Mouse (Mus musculus): Measurements from ENCODE around the gene Eif2b5. TPM values are rescaled to one million over a fixed set of nuclear protein-coding genes. Genes with fewer than 3 reads are reported as not detected.

Gene Eif2b5
- polyA plus RNA-seq, 1 experiment: 46.6 TPM

GRCm38 (mm10) chr16:20535296-20536080, 36.9 kb downstream of the Eif2b5 start, which contains the start of gene Ap2m1:
Gene Ap2m1 (plus strand): TSS chr16:20535478.
- peak; percentile 97 to 99 for DNase-seq (ENCODE audit: extremely low spot score in 1 of 2, low spot score in 1 of 2)

- DNase-seq (ENCODE audit: extremely low spot score in 1 of 2, low spot score in 1 of 2): no peak
Observed at GRCm38 (mm10) chr16:20536081-20536665, 37.6 kb downstream of the Eif2b5 start.

- DNase-seq (ENCODE audit: extremely low spot score in 1 of 2, low spot score in 1 of 2): peak in 1 of 2 experiments; percentile 33
Observed at GRCm38 (mm10) chr16:20537071-20537471, 38.5 kb downstream of the Eif2b5 start.

- DNase-seq (ENCODE audit: extremely low spot score in 1 of 2, low spot score in 1 of 2): no peak
Observed at GRCm38 (mm10) chr16:20537601-20538320, 39.1 kb downstream of the Eif2b5 start.

- no peak for DNase-seq (ENCODE audit: extremely low spot score in 1 of 2, low spot score in 1 of 2)
Observed at GRCm38 (mm10) chr16:20539649-20540048, 41.0 kb downstream of the Eif2b5 start.

GRCm38 (mm10) chr16:20540438-20540837, 41.8 kb downstream of the Eif2b5 start:
- no peak for DNase-seq (ENCODE audit: extremely low spot score in 1 of 2, low spot score in 1 of 2)

- no peak for DNase-seq (ENCODE audit: extremely low spot score in 1 of 2, low spot score in 1 of 2)
Observed at GRCm38 (mm10) chr16:20545696-20546095, 47.1 kb downstream of the Eif2b5 start.

- no peak for DNase-seq (ENCODE audit: extremely low spot score in 1 of 2, low spot score in 1 of 2)
Observed at GRCm38 (mm10) chr16:20547423-20547822, 48.8 kb downstream of the Eif2b5 start.

- peak; percentile 98 to 99 for DNase-seq (ENCODE audit: extremely low spot score in 1 of 2, low spot score in 1 of 2)
Observed at GRCm38 (mm10) chr16:20548096-20548948, 49.7 kb downstream of the Eif2b5 start, which contains the start of gene Abcf3. Gene Abcf3 (plus strand): TSS chr16:20548577.

GRCm38 (mm10) chr16:20549161-20549560, 50.5 kb downstream of the Eif2b5 start:
- DNase-seq (ENCODE audit: extremely low spot score in 1 of 2, low spot score in 1 of 2): no peak

- DNase-seq (ENCODE audit: extremely low spot score in 1 of 2, low spot score in 1 of 2): no peak
Observed at GRCm38 (mm10) chr16:20551691-20552090, 53.1 kb downstream of the Eif2b5 start.

- DNase-seq (ENCODE audit: extremely low spot score in 1 of 2, low spot score in 1 of 2): no peak
Observed at GRCm38 (mm10) chr16:20552594-20552993, 54.0 kb downstream of the Eif2b5 start.

GRCm38 (mm10) chr16:20555000-20555399, 56.4 kb downstream of the Eif2b5 start:
- no peak for DNase-seq (ENCODE audit: extremely low spot score in 1 of 2, low spot score in 1 of 2)

- DNase-seq (ENCODE audit: extremely low spot score in 1 of 2, low spot score in 1 of 2): no peak
Observed at GRCm38 (mm10) chr16:20557381-20557780, 58.8 kb downstream of the Eif2b5 start.

Other genes starting within 250 kb of the Eif2b5 start
- gene Parl, start 196.4 kb upstream of the Eif2b5 start, polyA plus RNA-seq (2012; rRNA removed): 57.7 and 60.0 TPM in 2 replicates
- not detected in 2 replicates for gene Cyp2ab1, start 173.4 kb upstream of the Eif2b5 start, polyA plus RNA-seq (2012; rRNA removed)
- 285 and 286 TPM in 2 replicates for gene Abcc5, start 72.4 kb upstream of the Eif2b5 start, polyA plus RNA-seq (2012; rRNA removed)
- gene Dvl3, start 18.2 kb downstream of the Eif2b5 start, polyA plus RNA-seq (2012; rRNA removed): 50.7 and 54.1 TPM in 2 replicates
- 1,374 and 1,412 TPM in 2 replicates for gene Ap2m1, start 36.7 kb downstream of the Eif2b5 start, polyA plus RNA-seq (2012; rRNA removed)
- 72.5 and 86.0 TPM in 2 replicates for gene Abcf3, start 49.8 kb downstream of the Eif2b5 start, polyA plus RNA-seq (2012; rRNA removed)
- 70.4 and 77.5 TPM in 2 replicates for gene Vwa5b2, start 90.7 kb downstream of the Eif2b5 start, polyA plus RNA-seq (2012; rRNA removed)
- gene Eef1akmt4, start 112.8 kb downstream of the Eif2b5 start, polyA plus RNA-seq (2012; rRNA removed): 2.3 and 3.2 TPM in 2 replicates
- 0.14 TPM in 1 of 2 replicates, not detected in the other for gene Gm49333, start 112.8 kb downstream of the Eif2b5 start, polyA plus RNA-seq (2012; rRNA removed)
- 19.0 and 21.1 TPM in 2 replicates for gene Alg3, start 112.9 kb downstream of the Eif2b5 start, polyA plus RNA-seq (2012; rRNA removed)
- gene Camk2n2, start 122.5 kb downstream of the Eif2b5 start, polyA plus RNA-seq (2012; rRNA removed): 125 and 142 TPM in 2 replicates
- 36.6 and 42.7 TPM in 2 replicates for gene Ece2, start 131.0 kb downstream of the Eif2b5 start, polyA plus RNA-seq (2012; rRNA removed)
- gene Psmd2, start 152.8 kb downstream of the Eif2b5 start, polyA plus RNA-seq (2012; rRNA removed): 155 and 184 TPM in 2 replicates
- 164 and 169 TPM in 2 replicates for gene Eif4g1, start 169.5 kb downstream of the Eif2b5 start, polyA plus RNA-seq (2012; rRNA removed)
- gene Fam131a, start 194.4 kb downstream of the Eif2b5 start, polyA plus RNA-seq (2012; rRNA removed): 253 and 271 TPM in 2 replicates
- 42.6 and 45.7 TPM in 2 replicates for gene Polr2h, start 218.8 kb downstream of the Eif2b5 start, polyA plus RNA-seq (2012; rRNA removed)
- gene Clcn2, start 218.9 kb downstream of the Eif2b5 start, polyA plus RNA-seq (2012; rRNA removed): 92.6 and 107 TPM in 2 replicates
- 38.8 and 49.9 TPM in 2 replicates for gene Chrd, start 234.3 kb downstream of the Eif2b5 start, polyA plus RNA-seq (2012; rRNA removed)
- 15.5 and 18.2 TPM in 2 replicates for gene Thpo, start 235.7 kb downstream of the Eif2b5 start, polyA plus RNA-seq (2012; rRNA removed)